Mouse (Mus musculus) cerebellum, postnatal 14 days (tissue): ENCODE measurements at regions not wholly inside any gene's neighbourhood (a gene's known extent, or its start where the extent isn't known, plus 50 kb on each side); places are given as distances from the start of the nearest gene placed in this dataset.

Experiments
- DNase-seq, 2 experiments: peaks; one replicate each; pipeline ENCODE4 v3.0.0; 2021; ENCODE audit warnings: mixed read lengths in 2 of 2

DNA sequence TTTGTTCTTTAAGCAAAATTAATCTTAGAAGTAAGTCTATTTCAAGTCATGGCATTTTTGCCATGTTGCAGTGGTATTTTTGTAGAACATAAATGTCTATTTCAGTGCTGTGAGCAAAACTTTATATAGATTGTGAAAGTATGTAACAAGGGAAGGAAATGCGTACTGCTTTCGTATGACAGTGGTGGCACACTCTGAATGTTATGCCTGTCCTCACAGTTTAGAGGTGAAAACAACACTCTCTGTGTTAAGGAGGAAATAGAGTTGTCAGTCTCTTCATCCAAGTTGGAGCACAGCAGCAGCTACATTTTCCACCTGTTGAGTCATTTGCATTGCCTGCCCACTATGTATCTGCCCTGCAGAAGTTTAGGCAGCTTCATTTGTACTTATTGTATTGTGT, 550.0 kb upstream of the Gm10801 start:
- DNase-seq: no peak

DNA sequence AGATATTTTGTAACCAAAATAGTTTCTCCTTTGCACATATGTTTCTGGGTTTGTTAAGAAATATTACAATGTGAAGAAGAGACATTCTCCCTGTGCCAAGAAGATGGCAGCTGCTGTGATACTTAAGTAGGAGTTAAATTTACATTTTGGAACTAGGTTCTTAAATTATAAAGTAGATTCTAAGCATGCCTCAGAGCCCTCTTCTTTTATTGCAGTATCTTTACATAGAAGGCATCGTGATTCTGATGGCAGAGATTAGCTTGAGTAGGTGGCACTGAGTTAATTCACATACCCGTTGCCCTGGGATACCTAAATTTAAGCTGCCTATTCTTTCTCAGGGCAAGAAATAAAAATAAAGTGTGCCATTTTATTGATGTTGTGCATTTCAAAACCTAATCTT, 538.6 kb upstream of the Gm10801 start:
- no peak for DNase-seq

DNA sequence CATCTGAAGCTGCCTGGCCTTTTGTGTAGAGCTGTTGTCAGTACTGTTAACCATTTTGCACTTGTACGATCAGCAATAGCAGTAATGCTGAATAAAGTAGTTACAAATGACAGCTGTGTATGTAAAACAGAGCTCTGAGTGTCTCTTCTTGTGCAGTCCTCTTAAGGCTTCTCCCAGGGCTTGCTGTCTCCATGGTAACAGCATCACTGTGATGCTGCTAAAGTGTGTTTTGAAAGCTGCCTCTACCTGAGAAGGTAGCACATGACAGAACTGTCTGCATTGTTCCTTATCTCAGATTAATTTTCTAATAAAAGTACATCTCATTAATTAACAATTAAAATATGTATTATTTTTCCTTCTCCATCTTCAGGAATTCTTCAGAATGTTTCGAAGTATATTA, 537.4 kb upstream of the Gm10801 start:
- DNase-seq: no peak

DNA sequence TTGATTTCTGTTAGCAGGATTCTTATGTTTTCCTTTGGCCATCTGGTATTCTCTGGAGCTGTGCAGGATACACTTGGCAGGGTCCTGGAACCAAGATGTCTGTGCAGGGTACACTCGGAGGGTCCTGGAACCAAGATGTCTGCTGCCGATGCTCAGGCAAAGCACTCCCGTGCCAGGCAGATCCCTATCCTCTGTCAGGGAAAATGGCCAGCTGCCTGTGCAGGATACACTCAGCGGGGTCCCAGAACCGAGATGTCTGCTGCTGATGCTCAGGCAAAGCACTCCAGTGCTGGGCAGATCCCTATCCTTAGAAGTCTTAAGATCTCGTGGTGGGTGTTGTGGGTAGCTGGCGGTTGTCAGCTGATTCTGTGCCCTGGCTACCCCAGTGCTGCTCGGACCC, 521.6 kb upstream of the Gm10801 start:
- DNase-seq: peak; percentile 48

DNA sequence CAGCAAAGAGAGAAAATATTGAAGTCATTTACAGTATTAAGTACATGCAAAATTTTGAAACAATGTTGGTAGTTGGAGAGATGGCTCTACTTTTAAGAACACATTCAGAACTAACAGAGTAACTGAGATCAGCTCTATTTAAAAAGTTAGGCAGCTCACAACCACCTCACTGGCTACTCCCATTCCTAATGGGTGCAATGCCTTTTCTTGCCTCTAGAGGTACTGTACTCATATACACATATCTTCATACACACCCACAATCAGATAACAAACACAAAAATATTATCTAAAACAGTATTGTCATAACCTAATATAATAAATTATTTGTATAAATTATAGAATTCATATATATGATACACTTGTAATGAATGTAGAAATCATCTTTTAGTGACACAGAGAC, 518.3 kb upstream of the Gm10801 start:
- DNase-seq: no peak
